Mouse (Mus musculus) lung, embryonic 16.5 days (tissue): Measurements from ENCODE around the gene Hgfac. TPM values are rescaled to one million over a fixed set of nuclear protein-coding genes. Genes with fewer than 3 reads are reported as not detected.

Experiments
- ATAC-seq: fragments of 200-750 bp; cut with Nextera tagmentation; 2 replicates; pipeline ENCODE4 v1.8.0; 2017; ENCODE audit warnings: low read depth, mild to moderate bottlenecking, moderate library complexity
- H3K27ac ChIP-seq: fragments of 300-500 bp; sonication (generic); 2 replicates; pipeline ENCODE4 v1.5.1; 2014; ENCODE audit warnings: mild to moderate bottlenecking, control low read depth, low read length
- H3K27me3 ChIP-seq: fragments of 300-500 bp; sonication (generic); 2 replicates; pipeline ENCODE4 v1.6.1; 2014; ENCODE audit warnings: low read depth, low read length, mixed read lengths; ENCODE audit not compliant: control insufficient read depth, insufficient read depth
- H3K36me3 ChIP-seq: fragments of 300-500 bp; sonication (generic); 2 replicates; pipeline ENCODE4 v1.6.1; 2014; ENCODE audit warnings: low read length; ENCODE audit not compliant: control insufficient read depth, insufficient read depth
- H3K4me1 ChIP-seq: fragments of 300-500 bp; sonication (generic); replicated peaks from 2 replicates; pipeline ENCODE4 v1.6.1; 2014; ENCODE audit warnings: low read length, mixed read lengths; ENCODE audit not compliant: control insufficient read depth, insufficient read depth
- H3K4me2 ChIP-seq: fragments of 300-500 bp; sonication (generic); 2 replicates; pipeline ENCODE4 v1.6.1; 2014; ENCODE audit warnings: low read depth, low read length, control low read depth
- H3K4me3 ChIP-seq: fragments of 300-500 bp; sonication (generic); 2 replicates; pipeline ENCODE4 v1.5.1; 2014; ENCODE audit warnings: mild to moderate bottlenecking, low read length, control low read depth
- H3K9ac ChIP-seq: fragments of 300-500 bp; sonication (generic); 2 replicates; pipeline ENCODE4 v1.6.1; 2014; ENCODE audit warnings: low read length, control low read depth
- H3K9me3 ChIP-seq: fragments of 300-500 bp; sonication (generic); 2 replicates; pipeline ENCODE4 v1.6.1; 2016; ENCODE audit warnings: low read length; ENCODE audit not compliant: control insufficient read depth
- whole genome bisulfite sequencing: fragments of 180-500 bp; shearing (Covaris S2); extraction: QIAGEN DNeasy Blood & Tissue Kit; methylation state at CpG from one replicate; pipeline ENCODE4 v1.1.7; 2014; 5-methylcytosine and 5-hydroxymethylcytosine counted together
- polyA plus RNA-seq: library from polyadenylated mRNA; unstranded; fragments of >200 nt; fragmentation: Nextera tagmentation; extraction: Ambion mirVana; gene quantifications from 2 replicates; pipeline ENCODE4 v1.2.1, GENCODE M21; 2015

Hgfac gene
- polyA plus RNA-seq, 1 experiment from 2014 or later: 0.84 TPM

DNA sequence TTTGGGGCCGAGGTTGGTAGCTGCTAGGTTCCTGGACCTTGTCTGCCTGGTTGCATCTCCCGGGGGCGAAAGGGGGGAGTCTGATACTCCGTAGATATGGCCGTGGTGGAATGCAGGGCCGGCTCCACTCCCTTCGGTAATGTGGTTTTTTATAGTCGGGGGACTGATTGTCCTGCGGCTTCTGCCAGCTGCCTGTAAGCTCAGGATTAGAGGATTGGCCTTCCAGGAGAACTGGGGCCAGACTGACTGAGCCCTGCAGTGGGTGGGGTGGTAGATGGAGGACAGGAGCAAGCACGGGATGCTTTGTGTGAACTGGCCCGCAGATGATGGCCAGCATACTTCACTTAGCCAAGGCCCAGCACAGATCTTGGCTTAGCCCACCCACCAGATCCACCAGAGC lies 31.9 kb downstream of the Hgfac start:
- Histone ChIP-seq H3K4me2 (no peak overlapping the region), H3K36me3 (no peaks in the 10 kb centered on the region), H3K4me3 (no peak overlapping the region), H3K27ac (no peak overlapping the region), H3K4me1 (no peaks in the 10 kb centered on the region), H3K27me3 (no peaks in the 10 kb centered on the region), H3K9me3 (no peaks in the 10 kb centered on the region), H3K9ac (no peak overlapping the region)
- WGBS: 79% methylated on average over 11 of the region's 11 CpGs
- ATAC-seq: no peak

DNA sequence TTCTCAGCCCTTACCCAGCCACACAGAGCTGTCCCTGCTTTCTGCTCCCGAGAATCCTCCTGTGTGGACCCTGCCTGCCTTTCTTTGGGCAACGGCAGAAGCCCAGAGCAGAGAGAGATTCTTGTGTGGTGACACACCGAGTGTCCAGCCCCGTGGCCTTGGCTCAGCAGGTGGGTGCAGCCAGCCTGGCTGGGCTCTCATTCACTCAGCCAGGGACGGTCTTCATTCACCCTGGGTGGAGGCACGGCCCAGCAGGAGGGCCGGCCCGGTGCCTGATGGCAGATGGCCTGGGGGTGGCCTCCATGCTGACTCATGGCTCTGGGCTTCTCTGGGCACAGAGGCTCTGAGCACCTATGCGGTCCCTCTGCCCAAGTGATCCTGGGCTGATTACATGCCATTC lies 32.7 kb downstream of the Hgfac start:
- Histone ChIP-seq H3K9ac (no peak overlapping the region), H3K4me3 (no peak overlapping the region), H3K4me2 (no peak overlapping the region), H3K36me3 (no peaks in the 10 kb centered on the region), H3K9me3 (no peaks in the 10 kb centered on the region), H3K4me1 (no peaks in the 10 kb centered on the region), H3K27ac (no peak overlapping the region), H3K27me3 (peaks cover 2% of the 10 kb centered on the region; the same call in 1 of the 2 replicates)
- WGBS: 68% methylated on average over 9 of the region's 9 CpGs
- no peak for ATAC-seq

DNA sequence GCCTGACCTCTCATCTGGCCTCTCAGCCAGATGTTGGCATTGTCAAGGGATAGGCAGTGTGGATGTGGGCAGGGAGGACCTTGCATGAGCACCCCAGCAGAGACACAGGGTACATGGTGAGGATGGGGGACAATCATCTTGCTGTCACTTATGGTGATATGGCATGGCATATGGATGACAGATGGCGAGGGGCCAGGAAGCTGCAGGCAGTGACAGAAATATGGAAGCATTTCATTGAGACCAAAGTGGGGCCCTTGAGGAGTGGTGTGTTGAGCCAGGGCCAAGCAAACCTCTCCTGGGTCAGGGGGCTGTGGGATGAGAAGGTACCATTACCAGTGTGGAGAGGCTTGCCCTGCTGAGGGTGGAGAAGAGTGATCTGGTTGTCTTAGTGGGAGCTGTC lies 35.1 kb downstream of the Hgfac start:
- WGBS: 90% methylated on average over 1 of the region's 1 CpGs
- no peak overlapping the region for H3K9ac ChIP-seq
- H3K4me3 ChIP-seq: no peak overlapping the region
- no peaks in the 10 kb centered on the region for H3K4me1 ChIP-seq
- H3K9me3 ChIP-seq: no peaks in the 10 kb centered on the region
- H3K27me3 ChIP-seq: peaks cover 6% of the 10 kb centered on the region; the same call in 1 of the 2 replicates
- no peak overlapping the region for H3K4me2 ChIP-seq
- H3K36me3 ChIP-seq: no peaks in the 10 kb centered on the region
- no peak for ATAC-seq
- H3K27ac ChIP-seq: no peak overlapping the region

DNA sequence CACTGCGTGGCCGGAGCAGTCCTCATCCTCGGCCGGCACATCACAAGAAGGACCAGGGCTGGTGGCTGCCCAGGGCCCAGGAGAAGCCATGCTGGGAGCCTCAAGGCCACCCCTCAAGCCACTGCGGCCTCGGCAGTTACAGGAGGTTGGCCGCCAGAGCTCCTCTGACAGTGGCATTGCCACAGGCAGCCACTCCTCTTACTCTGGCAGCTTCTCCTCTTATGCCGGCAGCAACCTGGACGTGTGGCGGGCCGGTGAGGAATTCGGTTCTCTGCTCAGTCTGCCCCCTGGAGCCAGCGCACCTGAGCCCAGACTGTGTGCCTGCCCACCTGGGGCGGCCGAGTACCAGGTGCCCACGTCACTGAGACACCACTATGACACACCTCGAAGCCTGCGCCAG lies 37.8 kb downstream of the Hgfac start:
- no peak overlapping the region for H3K4me3 ChIP-seq
- no peaks in the 10 kb centered on the region for H3K4me1 ChIP-seq
- no peaks in the 10 kb centered on the region for H3K9me3 ChIP-seq
- H3K4me2 ChIP-seq: no peak overlapping the region
- no peak overlapping the region for H3K9ac ChIP-seq
- H3K27me3 ChIP-seq: peaks cover 6% of the 10 kb centered on the region; the same call in 1 of the 2 replicates
- H3K27ac ChIP-seq: no peak overlapping the region
- 29% methylated on average over 18 of the region's 18 CpGs for WGBS
- no peak for ATAC-seq
- H3K36me3 ChIP-seq: no peaks in the 10 kb centered on the region

DNA sequence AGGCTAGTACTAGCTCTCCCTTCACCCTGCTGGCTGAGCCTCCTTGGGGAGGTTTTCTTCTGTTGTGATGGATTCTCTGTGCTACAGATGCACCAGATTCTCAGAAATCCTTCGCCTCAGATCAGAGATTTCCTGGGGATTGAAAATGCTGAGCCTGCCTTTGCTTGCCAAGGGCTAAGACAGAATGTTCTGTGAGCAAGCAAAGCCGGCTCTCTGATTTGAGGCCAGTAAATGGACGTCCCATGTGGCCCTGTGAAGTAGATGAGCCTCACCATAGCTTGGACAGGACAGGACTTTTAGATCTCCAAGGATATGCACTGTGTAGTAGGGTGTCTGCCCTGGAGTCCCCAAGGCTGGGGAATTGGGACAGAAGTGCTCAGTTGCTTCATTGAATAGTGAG lies 43.6 kb downstream of the Hgfac start:
- H3K4me1 ChIP-seq: no peaks in the 10 kb centered on the region
- H3K27ac ChIP-seq: no peak overlapping the region
- H3K9ac ChIP-seq: no peak overlapping the region
- no peaks in the 10 kb centered on the region for H3K27me3 ChIP-seq
- H3K4me3 ChIP-seq: no peak overlapping the region
- WGBS: 71% methylated on average over 3 of the region's 3 CpGs
- no peak overlapping the region for H3K4me2 ChIP-seq
- no peaks in the 10 kb centered on the region for H3K36me3 ChIP-seq
- H3K9me3 ChIP-seq: no peaks in the 10 kb centered on the region
- no peak for ATAC-seq

DNA sequence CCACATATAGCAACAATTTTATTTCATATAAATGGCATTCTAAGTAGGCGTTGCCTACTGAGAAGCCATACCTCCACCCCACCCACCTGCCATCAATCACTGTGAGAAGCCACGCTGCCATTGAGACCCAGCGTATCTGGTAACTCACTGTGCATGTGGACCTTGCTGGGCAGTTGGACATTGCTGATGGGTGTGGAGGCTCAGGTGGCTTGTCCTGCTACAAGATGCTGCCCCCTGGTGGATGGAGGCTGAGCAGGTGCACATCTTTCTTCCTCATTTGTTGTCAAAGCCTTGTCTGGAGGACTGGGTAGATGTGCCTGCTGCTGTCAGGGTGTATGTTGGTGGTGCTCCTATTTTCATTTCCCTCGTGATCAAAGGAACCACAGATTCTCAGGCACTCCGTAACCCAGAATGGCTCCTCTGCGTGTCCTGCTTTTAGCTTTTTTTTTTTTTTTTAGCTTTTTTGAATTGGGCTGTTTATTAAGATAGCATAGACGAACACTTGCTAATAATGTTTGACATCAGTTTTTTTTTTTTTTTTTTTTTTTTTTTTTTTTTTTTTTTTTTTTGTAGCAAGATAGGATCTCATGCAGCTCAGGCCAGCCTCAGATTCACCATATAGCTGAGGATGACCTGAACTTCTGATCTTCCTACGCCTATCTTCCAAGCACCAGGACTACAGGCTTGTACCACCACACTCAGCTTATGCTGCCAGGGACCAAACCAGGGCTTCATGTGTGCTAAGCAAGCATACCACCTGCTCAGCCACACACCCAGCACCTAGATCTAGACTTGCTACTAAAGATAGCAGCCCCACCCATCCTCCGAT lies 47.7 kb downstream of the Hgfac start:
- no peaks in the 10 kb centered on the region for H3K4me1 ChIP-seq
- no peak overlapping the region for H3K4me3 ChIP-seq
- no peak overlapping the region for H3K4me2 ChIP-seq
- H3K36me3 ChIP-seq: peaks cover 15% of the 10 kb centered on the region
- no peaks in the 10 kb centered on the region for H3K9me3 ChIP-seq
- no peak overlapping the region for H3K9ac ChIP-seq
- no peak for ATAC-seq
- H3K27me3 ChIP-seq: no peaks in the 10 kb centered on the region
- H3K27ac ChIP-seq: no peak overlapping the region
- 60% methylated on average over 9 of the region's 9 CpGs for WGBS

DNA sequence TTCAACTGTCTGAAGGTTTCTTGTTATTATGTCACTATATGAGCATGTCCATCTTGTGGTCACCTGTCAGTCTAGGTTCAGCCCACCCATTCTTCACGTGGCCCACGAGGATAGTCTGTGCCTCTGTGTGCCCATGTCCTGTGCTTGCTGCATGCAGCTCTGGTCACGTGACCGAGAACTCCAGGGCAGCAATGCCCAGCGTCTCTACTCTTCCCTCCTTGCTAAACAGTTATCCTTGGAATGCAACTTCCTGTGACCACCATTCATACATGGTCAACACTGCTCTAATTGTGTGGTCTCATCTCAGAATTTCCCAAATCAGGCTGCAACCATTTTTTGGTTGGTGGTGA lies 48.3 kb downstream of the Hgfac start:
- H3K4me1 ChIP-seq: no peaks in the 10 kb centered on the region
- no peak overlapping the region for H3K4me2 ChIP-seq
- no peak overlapping the region for H3K4me3 ChIP-seq
- ATAC-seq: no peak
- no peaks in the 10 kb centered on the region for H3K27me3 ChIP-seq
- no peaks in the 10 kb centered on the region for H3K9me3 ChIP-seq
- H3K36me3 ChIP-seq: peaks cover 15% of the 10 kb centered on the region
- no peak overlapping the region for H3K27ac ChIP-seq
- H3K9ac ChIP-seq: no peak overlapping the region
- WGBS: 70% methylated on average over 5 of the region's 5 CpGs

DNA sequence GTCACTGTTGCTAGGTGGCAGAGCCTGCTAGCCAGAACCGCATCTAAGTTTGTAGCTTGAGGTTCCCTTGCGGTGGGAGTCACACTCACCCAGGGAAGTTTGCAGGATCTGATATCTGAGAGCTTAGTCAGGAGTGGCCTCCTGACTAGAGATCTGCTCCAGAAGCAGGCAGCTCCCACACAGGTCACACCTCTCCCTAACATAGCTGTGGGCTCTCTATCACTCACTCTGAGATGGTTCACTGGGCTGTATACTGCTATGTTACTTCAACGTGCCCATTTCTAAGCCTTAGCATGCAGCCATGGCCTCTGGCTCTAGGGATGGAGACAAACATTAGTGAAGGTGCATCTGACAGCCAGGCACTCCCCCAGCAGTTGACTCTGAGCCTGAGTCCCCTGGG lies 50.3 kb downstream of the Hgfac start:
- Histone ChIP-seq H3K4me3 (no peak overlapping the region), H3K4me1 (no peaks in the 10 kb centered on the region), H3K27me3 (no peaks in the 10 kb centered on the region), H3K4me2 (no peak overlapping the region), H3K36me3 (peaks cover 25% of the 10 kb centered on the region), H3K9ac (no peak overlapping the region), H3K9me3 (no peaks in the 10 kb centered on the region), H3K27ac (no peak overlapping the region)
- ATAC-seq: no peak
- 89% methylated on average over 3 of the region's 3 CpGs for WGBS
